Mouse (Mus musculus) testis, adult 2 months (tissue): Measurements from ENCODE around the gene Thg1l. TPM values are rescaled to one million over a fixed set of nuclear protein-coding genes. Genes with fewer than 3 reads are reported as not detected.

Source experiments
- H3K27ac ChIP-seq: fragments of 200-500 bp; 2 replicates; pipeline ENCODE4 v1.5.1; 2012; ENCODE audit warnings: low read depth, low read length; ENCODE audit not compliant: control insufficient read depth, insufficient read depth
- H3K27me3 ChIP-seq: fragments of 200-500 bp; 2 replicates; pipeline ENCODE4 v1.6.1; 2012; ENCODE audit warnings: mild to moderate bottlenecking, low read length, moderate library complexity; ENCODE audit not compliant: control insufficient read depth, insufficient read depth
- H3K36me3 ChIP-seq: fragments of 200-500 bp; 2 replicates; pipeline ENCODE4 v1.6.1; 2012; ENCODE audit warnings: mild to moderate bottlenecking, low read length; ENCODE audit not compliant: control insufficient read depth, insufficient read depth
- H3K4me1 ChIP-seq: fragments of 200-500 bp; 2 replicates; pipeline ENCODE4 v1.6.1; 2012; ENCODE audit warnings: low read length; ENCODE audit not compliant: control insufficient read depth, insufficient read depth
- H3K4me3 ChIP-seq: fragments of 200-500 bp; 2 replicates; pipeline ENCODE4 v1.5.1; 2012; ENCODE audit warnings: low read depth, mild to moderate bottlenecking, low read length, moderate library complexity, mixed read lengths; ENCODE audit not compliant: control insufficient read depth
- CTCF ChIP-seq: fragments of 200-500 bp; IDR thresholded peaks from 2 replicates; pipeline ENCODE4 v1.5.1; 2012; ENCODE audit warnings: low read depth, mild to moderate bottlenecking, inconsistent platforms, low read length, moderate library complexity; ENCODE audit not compliant: control insufficient read depth, insufficient read depth, insufficient replicate concordance
- POLR2A ChIP-seq: fragments of 200-500 bp; IDR thresholded peaks from 2 replicates; pipeline ENCODE4 v1.6.1; 2012; ENCODE audit warnings: low read depth, mild to moderate bottlenecking, inconsistent platforms, low read length, moderate library complexity; ENCODE audit not compliant: control insufficient read depth
- polyA plus RNA-seq: library from polyadenylated mRNA; depleted of rRNA; stranded (reverse); fragments of >200 nt; gene quantifications from 2 replicates; pipeline ENCODE4 v1.2.3, GENCODE M21; 2012; rRNA removed

Gene Thg1l
- polyA plus RNA-seq = 32.5 and 32.7 TPM in 2 replicates

DNA sequence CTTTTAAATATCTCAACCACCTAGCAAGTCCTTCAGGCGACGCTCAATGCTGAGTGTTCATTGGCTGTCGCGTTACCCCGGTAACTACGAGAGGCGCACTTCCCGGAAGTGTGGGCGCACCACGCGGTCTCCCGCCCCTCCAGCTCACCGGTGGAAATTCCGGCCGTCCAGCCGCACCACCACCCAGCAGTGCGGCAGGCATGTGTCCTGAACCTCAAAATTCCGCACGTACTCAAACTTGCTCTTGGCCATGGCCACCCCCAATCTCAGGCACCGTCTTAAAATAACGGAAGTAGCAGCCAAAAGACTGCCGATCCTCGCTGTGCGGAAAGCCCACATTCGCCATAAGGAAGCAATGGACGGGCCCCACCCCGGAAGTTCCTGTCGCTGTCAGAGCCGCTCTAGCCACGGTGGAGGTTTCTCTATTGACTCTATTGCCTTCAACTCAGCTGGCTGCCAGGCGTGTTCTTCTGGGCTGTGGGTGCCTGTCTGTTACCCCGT is at the start of gene Thg1l:
Thg1l (minus strand) TSS at position 368 of the 501 bp plus-strand sequence.
- Histone ChIP-seq H3K4me3 (peak within 1 kb of the TSS; percentile 100), H3K36me3 (no peaks in the 10 kb centered on the region; the same call in 1 of the 2 replicates), H3K27ac (peak within 1 kb of the TSS; percentile 96), H3K4me1 (no peaks in the 10 kb centered on the region; the same call in 1 of the 2 replicates), H3K27me3 (no peaks in the 10 kb centered on the region)
- TF ChIP-seq POLR2A (peak; percentile 82), CTCF (no peak)

DNA sequence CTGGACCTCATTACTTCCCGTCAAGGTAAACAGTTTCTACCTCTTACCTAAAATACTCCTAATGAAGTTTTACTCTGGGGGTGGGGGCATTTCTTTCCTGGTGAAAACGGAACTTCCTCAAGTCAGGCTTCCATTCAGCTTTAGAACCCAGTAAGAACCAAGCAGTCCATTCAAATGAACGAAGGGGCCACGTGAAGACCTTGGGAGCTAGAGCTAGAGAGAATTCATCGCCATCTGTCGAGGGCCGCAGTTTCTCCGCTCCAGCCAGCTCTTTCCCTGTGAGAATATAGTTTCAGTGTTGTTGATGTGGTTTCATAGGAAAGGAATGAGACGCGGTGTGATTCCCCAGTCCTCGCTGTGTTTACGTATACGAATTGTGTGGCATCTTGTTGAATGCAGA is 36.8 kb upstream of the Thg1l start:
- Histone ChIP-seq H3K27ac (no peak overlapping the region), H3K4me3 (peak overlapping the region; percentile 81), H3K4me1 (peaks cover 3% of the 10 kb centered on the region; the same call in 1 of the 2 replicates), H3K36me3 (no peaks in the 10 kb centered on the region; the same call in 1 of the 2 replicates), H3K27me3 (no peaks in the 10 kb centered on the region)
- TF ChIP-seq POLR2A (no peak), CTCF (no peak)

- Histone ChIP-seq H3K4me3 (peak overlapping the region; percentile 81), H3K36me3 (no peaks in the 10 kb centered on the region; the same call in 1 of the 2 replicates), H3K27ac (no peak overlapping the region), H3K4me1 (peaks cover 3% of the 10 kb centered on the region; the same call in 1 of the 2 replicates), H3K27me3 (no peaks in the 10 kb centered on the region)
- TF ChIP-seq POLR2A (no peak), CTCF (no peak)
These were observed 36.3 kb upstream of the Thg1l start for GRCm38 (mm10) chr11:45991604-45992003.

DNA sequence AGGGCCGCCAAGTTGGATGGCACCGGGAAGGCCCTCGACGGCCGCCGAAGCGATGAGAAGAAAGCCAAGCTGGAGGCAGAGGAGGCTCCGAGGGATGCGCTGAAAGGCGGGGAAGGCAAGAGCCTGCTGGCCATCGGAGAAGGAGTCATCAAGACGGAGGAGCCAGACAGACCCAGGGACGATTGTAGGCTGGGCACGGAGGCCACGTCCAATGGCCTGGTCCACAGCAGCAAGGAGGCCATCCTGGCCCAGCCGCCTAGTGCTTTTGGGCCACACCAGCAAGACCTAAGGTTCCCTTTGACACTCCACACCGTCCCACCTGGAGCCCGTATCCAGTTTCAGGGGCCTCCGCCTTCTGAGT is 25.6 kb upstream of the Thg1l start:
- H3K4me1 ChIP-seq = peaks cover 7% of the 10 kb centered on the region
- H3K27ac ChIP-seq = peak overlapping the region; percentile 99
- H3K36me3 ChIP-seq = peaks cover 5% of the 10 kb centered on the region; the same call in 1 of the 2 replicates
- no peak; the same call in 1 of the 2 replicates for TF ChIP-seq POLR2A
- TF ChIP-seq CTCF = no peak
- H3K4me3 ChIP-seq = peak overlapping the region; percentile 99
- H3K27me3 ChIP-seq = no peaks in the 10 kb centered on the region

DNA sequence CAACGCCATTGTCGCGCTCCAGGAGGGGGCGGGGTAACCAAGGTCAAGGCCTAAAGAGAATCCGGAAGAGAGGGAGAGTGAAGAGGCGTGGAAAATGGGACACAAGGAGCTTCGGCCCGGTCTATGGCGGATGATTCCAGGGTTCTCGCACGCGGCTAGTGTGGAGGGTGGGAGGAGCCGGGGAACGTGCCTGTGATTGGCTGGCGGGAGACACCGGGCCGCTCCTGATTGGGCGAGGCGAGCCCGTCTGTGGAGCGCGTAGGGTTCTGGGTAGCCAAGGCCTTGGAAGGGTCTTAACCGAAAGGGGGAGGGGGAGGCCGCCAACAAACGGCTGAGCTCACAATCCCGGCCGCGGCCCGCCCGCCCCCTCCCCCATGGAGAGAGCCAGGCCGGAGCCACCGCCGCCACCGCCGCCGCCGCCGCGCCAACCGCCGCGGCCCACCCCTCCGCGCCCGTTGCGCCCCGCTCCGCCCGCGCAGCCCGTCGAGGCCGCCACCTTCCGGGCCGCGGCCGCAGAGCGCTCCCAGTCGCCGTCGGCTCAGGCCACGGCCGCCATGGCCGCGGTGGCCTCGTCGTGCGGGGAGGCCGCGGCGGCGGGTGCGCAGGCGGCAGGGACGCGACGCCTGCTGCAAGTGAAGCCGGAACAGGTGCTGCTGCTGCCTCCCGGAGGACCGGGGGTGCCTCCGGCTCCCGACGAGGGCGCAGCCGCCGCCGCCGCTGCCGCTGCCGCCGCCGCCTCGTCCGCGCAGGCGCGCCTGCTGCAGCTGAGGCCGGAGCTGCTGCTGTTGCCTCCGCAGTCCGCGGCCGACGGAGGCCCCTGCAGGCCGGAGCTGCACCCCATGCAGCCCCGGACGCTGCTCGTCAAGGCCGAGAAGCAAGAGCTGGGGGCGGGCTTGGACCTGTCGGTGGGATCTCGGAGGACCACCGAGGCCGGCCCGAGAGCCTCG is 24.9 kb upstream of the Thg1l start, which contains the start of gene Sox30:
Sox30 (plus strand) TSS at position 365 of the 947 bp plus-strand sequence.
- peaks cover 5% of the 10 kb centered on the region; the same call in 1 of the 2 replicates for H3K36me3 ChIP-seq
- peak within 1 kb of the TSS; percentile 99 for H3K27ac ChIP-seq
- TF ChIP-seq CTCF (no peak), POLR2A (peak; percentile 68)
- peaks cover 7% of the 10 kb centered on the region for H3K4me1 ChIP-seq
- H3K27me3 ChIP-seq = no peaks in the 10 kb centered on the region
- H3K4me3 ChIP-seq = peak within 1 kb of the TSS; percentile 99

DNA sequence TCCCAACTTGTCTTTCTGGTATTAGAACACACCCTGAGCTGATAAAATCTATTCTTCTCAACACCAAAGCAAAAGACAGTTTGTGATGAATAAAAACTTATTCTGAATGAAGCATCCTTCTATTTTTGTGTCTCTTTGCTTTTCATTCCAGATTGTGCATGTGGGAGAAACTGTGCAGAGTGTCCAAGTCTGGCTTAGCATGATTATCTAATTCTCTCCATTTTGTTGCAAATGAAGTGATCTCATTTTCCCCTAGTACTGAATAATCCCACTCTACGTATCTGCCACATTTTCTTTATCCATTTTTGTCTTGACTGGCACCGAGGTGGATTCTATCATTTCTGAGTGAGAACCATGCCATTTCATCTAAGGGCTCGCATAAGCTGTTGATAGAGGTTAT is 20.8 kb upstream of the Thg1l start:
- Histone ChIP-seq H3K27ac (no peak overlapping the region), H3K4me1 (peaks cover 5% of the 10 kb centered on the region), H3K27me3 (no peaks in the 10 kb centered on the region), H3K36me3 (peaks cover 2% of the 10 kb centered on the region; the same call in 1 of the 2 replicates), H3K4me3 (no peak overlapping the region)
- TF ChIP-seq CTCF (no peak), POLR2A (no peak)

DNA sequence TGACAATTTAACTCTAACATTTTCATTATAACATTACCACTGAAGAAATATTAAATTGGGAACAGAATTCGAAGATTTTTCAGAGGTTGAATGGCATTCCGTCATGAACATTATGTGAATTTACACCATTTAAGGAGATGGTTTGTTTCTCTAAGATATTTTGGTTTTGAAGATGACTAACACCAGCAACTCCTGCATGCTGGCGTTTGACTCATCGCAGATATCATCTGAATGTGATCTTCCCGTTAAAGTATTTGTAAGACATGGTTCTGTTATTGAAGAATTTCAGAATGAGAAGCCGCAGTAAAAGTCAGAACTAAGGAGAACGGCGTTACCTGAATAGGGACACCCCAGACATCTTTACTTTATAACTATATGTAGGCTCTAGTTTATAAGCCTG is 19.2 kb upstream of the Thg1l start:
- Histone ChIP-seq H3K27me3 (no peaks in the 10 kb centered on the region), H3K27ac (no peak overlapping the region), H3K4me1 (no peaks in the 10 kb centered on the region), H3K4me3 (no peak overlapping the region), H3K36me3 (no peaks in the 10 kb centered on the region)
- no peak for TF ChIP-seq POLR2A
- TF ChIP-seq CTCF = no peak
